Mouse (Mus musculus) heart, adult 2 months (tissue): ENCODE measurements around the gene Slc27a5.
A peak's percentile ranks its signal among the peaks of the same experiment; 100 is the strongest.

Experiments used
- CTCF ChIP-seq: fragments of 200-600 bp; IDR thresholded peaks from 2 replicates; pipeline ENCODE4 v1.8.1; 2022; ENCODE audit warnings: antibody characterized with exemption, mild to moderate bottlenecking, moderate library complexity
- EP300 ChIP-seq: fragments of 200-500 bp; IDR thresholded peaks from 2 replicates; pipeline ENCODE4 v1.6.1; 2011; ENCODE audit warnings: low read depth, low read length, control low read depth; ENCODE audit not compliant: insufficient read depth
- POLR2A ChIP-seq: fragments of 200-500 bp; IDR thresholded peaks from 2 replicates; pipeline ENCODE4 v1.6.1; 2011; ENCODE audit warnings: mild to moderate bottlenecking, low read depth, low read length, control low read depth; ENCODE audit not compliant: insufficient read depth

- TF ChIP-seq CTCF (peak; percentile 56), POLR2A (no peak), EP300 (no peak)
Observed at GRCm38 (mm10) chr7:13031069-13031468, 33.1 kb upstream of the Slc27a5 start.
